Mouse (Mus musculus): ENCODE measurements at regions not wholly inside any gene's neighbourhood (a gene's known extent, or its start where the extent isn't known, plus 50 kb on each side); places are given as distances from the start of the nearest gene placed in this dataset.

GRCm38 (mm10) chr2:148336626-148337025 is 58.5 kb upstream of the Sstr4 start:
- no peak for TF ChIP-seq CTCF (IDR thresholded peaks at IDR 0.05)
- TF ChIP-seq EP300 (IDR thresholded peaks at IDR 0.05) = no peak
